Mouse (Mus musculus) heart, embryonic 13.5 days (tissue): ENCODE data around the gene Sdr9c7. TPM values are rescaled to one million over a fixed set of nuclear protein-coding genes. Genes with fewer than 3 reads are reported as not detected.

Experiments
- ATAC-seq: fragments of 200-750 bp; cut with Nextera tagmentation; 2 replicates; pipeline ENCODE4 v1.8.0; 2017; ENCODE audit warnings: moderate TSS enrichment; ENCODE audit not compliant: insufficient number of reproducible peaks, low FRiP score, low TSS enrichment; ENCODE audit errors: extremely low read depth
- H3K27ac ChIP-seq: fragments of 300-500 bp; sonication (generic); replicated peaks from 2 replicates; pipeline ENCODE4 v1.5.1; 2015; ENCODE audit warnings: moderate library complexity, mild to moderate bottlenecking, inconsistent platforms
- H3K27me3 ChIP-seq: fragments of 300-500 bp; sonication (generic); replicated peaks from 2 replicates; pipeline ENCODE4 v1.6.1; 2015; ENCODE audit warnings: mild to moderate bottlenecking, inconsistent platforms
- H3K36me3 ChIP-seq: fragments of 300-500 bp; sonication (generic); 2 replicates; pipeline ENCODE4 v1.6.1; 2015; ENCODE audit warnings: mild to moderate bottlenecking, inconsistent platforms
- H3K4me1 ChIP-seq: fragments of 300-500 bp; sonication (generic); 2 replicates; pipeline ENCODE4 v1.6.1; 2015; ENCODE audit warnings: inconsistent platforms
- H3K4me2 ChIP-seq: fragments of 300-500 bp; sonication (generic); 2 replicates; pipeline ENCODE4 v1.6.1; 2015; ENCODE audit warnings: inconsistent platforms, mild to moderate bottlenecking, moderate library complexity
- H3K4me3 ChIP-seq: fragments of 300-500 bp; sonication (generic); 2 replicates; pipeline ENCODE4 v1.5.1; 2015; ENCODE audit warnings: moderate library complexity, mild to moderate bottlenecking, inconsistent platforms
- H3K9ac ChIP-seq: fragments of 300-500 bp; sonication (generic); 2 replicates; pipeline ENCODE4 v1.6.1; 2015; ENCODE audit warnings: inconsistent platforms, mild to moderate bottlenecking, moderate library complexity
- H3K9me3 ChIP-seq: fragments of 300-500 bp; sonication (generic); 2 replicates; pipeline ENCODE4 v1.6.1; 2016; ENCODE audit warnings: inconsistent platforms
- WGBS: fragments of 180-500 bp; shearing (Covaris S2); methylation state at CpG from one replicate; pipeline ENCODE4 v1.1.7; 2015; ENCODE audit warnings: mixed read lengths; 5-methylcytosine and 5-hydroxymethylcytosine counted together
- polyA plus RNA-seq: library from polyadenylated mRNA; unstranded; fragments of >200 nt; fragmentation: Nextera tagmentation; extraction: Ambion mirVana; gene quantifications from 2 replicates; pipeline ENCODE4 v1.2.1, GENCODE M21; 2015

Sdr9c7 gene
- polyA plus RNA-seq = not detected in 2 replicates

DNA sequence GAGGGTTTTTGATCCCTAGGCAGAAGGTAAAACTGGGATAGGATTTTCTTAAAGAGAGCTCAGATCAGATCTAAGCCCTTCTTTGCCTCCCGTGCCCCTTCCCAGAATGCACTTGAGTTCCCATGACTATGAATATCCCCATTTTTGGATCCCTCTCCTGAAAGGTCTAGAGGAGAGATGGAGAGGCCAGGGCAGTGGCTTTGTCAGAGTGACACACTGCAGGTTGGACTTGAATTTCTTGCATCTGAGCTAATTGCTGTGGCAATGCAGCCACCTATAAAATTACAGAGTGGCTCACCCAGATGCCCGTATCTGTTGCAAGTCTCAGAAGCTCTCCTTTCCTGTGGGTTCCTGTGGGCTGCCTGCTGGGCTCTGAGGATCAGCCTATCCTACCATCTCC is at the start of gene Sdr9c7:
Sdr9c7 (plus strand) TSS at position 301 of the 400 bp plus-strand sequence.
- H3K9me3 ChIP-seq = no peaks in the 10 kb centered on the region
- no peak for ATAC-seq
- WGBS = 75% methylated on average over 2 of the region's 2 CpGs

DNA sequence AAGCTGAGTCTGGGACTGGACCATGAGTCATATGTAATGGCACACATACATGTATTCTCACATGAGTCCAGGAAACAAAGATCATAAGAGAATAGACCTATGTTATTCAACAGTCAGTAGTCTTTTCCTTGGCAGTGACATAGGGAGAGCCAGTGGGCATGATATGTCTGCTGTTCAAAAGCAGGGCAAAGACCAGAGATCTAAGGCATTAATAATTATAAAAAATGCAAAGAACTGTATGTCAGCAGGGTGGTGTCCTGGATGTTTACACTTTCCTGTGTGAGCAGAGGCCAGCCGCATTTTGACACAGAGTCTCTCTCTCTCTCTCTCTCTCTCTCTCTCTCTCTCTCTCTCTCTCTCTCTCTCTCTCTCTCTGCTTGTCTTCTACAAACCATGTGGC is 48.7 kb upstream of the Sdr9c7 start, which contains the start of gene Rdh19:
Rdh19 (plus strand) TSS at position 301 of the 400 bp plus-strand sequence.
- Histone ChIP-seq H3K4me3 (no peak within 1 kb of the TSS), H3K4me2 (no peak within 1 kb of the TSS), H3K36me3 (no peaks in the 10 kb centered on the region), H3K27me3 (no peaks in the 10 kb centered on the region), H3K27ac (no peak within 1 kb of the TSS), H3K4me1 (no peaks in the 10 kb centered on the region), H3K9me3 (0 out of 2 replicates have a peak, but pooled peaks cover 7% of the 10 kb centered on the region), H3K9ac (no peak within 1 kb of the TSS)
- WGBS = 85% methylated on average over 1 of the region's 1 CpGs
- no peak for ATAC-seq

More for the DNA sequence above, at the start of gene Sdr9c7:
- H3K27me3 ChIP-seq = no peaks in the 10 kb centered on the region; the same call in 1 of the 2 replicates
- H3K9ac ChIP-seq = no peak within 1 kb of the TSS
- no peak within 1 kb of the TSS for H3K4me2 ChIP-seq
- H3K4me1 ChIP-seq = peaks cover 3% of the 10 kb centered on the region; the same call in 1 of the 2 replicates
- H3K4me3 ChIP-seq = no peak within 1 kb of the TSS
- no peak within 1 kb of the TSS for H3K27ac ChIP-seq
- H3K36me3 ChIP-seq = no peaks in the 10 kb centered on the region

DNA sequence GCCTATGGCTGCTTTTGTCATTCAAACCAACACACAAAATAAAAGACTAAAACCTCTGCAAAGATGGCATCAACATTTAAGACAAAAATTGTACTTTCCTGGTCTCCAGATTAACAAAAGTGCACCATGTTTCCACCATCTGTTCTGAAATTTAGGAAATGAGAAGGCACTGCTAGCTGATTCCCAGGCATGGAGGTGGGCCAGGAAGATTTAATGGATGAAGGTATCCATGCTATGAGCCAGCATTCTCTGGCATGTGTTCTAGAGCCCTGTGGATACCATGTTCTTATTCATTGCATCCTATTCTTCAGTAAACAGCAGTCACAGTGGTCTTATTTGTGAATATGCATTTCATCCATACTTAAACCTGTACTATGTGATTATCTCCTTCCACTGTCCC is 41.9 kb upstream of the Sdr9c7 start:
- Histone ChIP-seq H3K36me3 (no peaks in the 10 kb centered on the region), H3K27ac (no peak overlapping the region), H3K4me2 (no peak overlapping the region), H3K4me3 (no peak overlapping the region), H3K9ac (no peak overlapping the region), H3K9me3 (no peaks in the 10 kb centered on the region), H3K4me1 (no peaks in the 10 kb centered on the region), H3K27me3 (no peaks in the 10 kb centered on the region)
- no peak for ATAC-seq

DNA sequence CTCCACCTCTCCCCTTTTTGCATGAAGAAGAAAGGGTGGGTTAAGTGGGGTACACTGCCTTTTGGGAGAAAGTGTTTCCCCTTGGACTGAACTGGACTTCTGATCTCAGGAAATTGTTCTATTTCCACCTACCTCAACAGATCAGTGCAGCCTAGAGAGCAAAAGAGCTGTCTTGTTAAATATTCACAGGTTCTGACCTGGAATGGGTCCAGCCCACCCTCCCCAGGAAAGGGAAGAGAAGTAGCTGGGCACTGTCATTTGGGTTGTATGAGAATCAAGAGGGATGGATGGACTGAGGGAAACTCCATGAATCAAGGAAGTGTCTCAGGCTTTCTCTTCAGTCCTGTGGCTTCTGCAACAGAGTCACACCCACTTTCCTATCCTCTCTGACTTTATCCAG is 33.4 kb upstream of the Sdr9c7 start:
- Histone ChIP-seq H3K27me3 (no peaks in the 10 kb centered on the region), H3K4me3 (no peak overlapping the region), H3K36me3 (no peaks in the 10 kb centered on the region), H3K4me1 (no peaks in the 10 kb centered on the region), H3K9ac (no peak overlapping the region), H3K4me2 (no peak overlapping the region), H3K9me3 (peaks cover 4% of the 10 kb centered on the region; the same call in 1 of the 2 replicates), H3K27ac (no peak overlapping the region)
- ATAC-seq = no peak

DNA sequence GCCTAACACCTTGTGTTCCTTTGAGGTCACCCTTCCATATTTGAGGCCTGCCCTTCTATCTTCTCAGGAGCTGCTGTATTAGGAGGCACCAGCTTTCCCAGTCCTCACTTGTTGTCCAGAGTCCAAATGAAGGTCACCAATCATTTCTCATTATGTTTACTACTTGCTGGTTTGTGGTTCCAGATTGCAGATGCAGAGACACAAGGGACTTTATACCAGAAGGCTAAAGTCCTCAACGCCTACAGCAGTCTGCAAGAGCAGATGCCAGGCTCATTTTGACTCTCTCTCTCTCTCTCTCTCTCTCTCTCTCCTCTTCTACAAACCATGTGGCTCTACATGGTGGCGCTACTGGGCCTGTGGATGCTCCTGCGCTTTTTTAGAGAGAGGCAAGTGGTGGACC is 32.1 kb upstream of the Sdr9c7 start, which contains the start of gene Rdh16f2:
Rdh16f2 (plus strand) TSS at position 243 of the 400 bp plus-strand sequence.
- Histone ChIP-seq H3K9me3 (peaks cover 14% of the 10 kb centered on the region; the same call in 1 of the 2 replicates), H3K27me3 (no peaks in the 10 kb centered on the region), H3K4me1 (no peaks in the 10 kb centered on the region), H3K27ac (no peak within 1 kb of the TSS), H3K9ac (no peak within 1 kb of the TSS), H3K4me2 (no peak within 1 kb of the TSS), H3K36me3 (no peaks in the 10 kb centered on the region), H3K4me3 (no peak within 1 kb of the TSS)
- ATAC-seq = no peak
- 71% methylated on average over 3 of the region's 3 CpGs for WGBS

DNA sequence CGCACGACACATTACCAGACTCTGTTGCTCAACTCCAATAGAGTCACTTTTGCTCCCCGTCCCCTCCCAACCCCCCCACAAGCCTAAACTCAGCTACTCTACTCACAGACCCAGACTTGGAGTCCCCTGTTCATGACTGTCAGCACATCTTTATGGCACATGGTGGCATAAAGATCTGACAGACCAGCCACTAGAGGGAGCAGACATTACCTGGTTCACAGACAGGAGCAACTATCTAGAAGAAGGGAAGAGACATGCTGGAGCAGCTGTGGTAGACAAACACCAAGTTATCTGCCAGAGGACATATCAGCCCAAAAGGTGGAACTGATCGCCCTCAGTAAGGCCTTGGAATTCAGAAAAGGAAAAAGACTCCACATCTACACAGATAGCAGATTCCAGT is 25.8 kb upstream of the Sdr9c7 start:
- no peaks in the 10 kb centered on the region for H3K27me3 ChIP-seq
- no peaks in the 10 kb centered on the region for H3K4me1 ChIP-seq
- H3K4me2 ChIP-seq = no peak overlapping the region
- no peaks in the 10 kb centered on the region for H3K36me3 ChIP-seq
- H3K9me3 ChIP-seq = peaks cover 15% of the 10 kb centered on the region; the same call in 1 of the 2 replicates
- 61% methylated on average over 4 of the region's 4 CpGs for WGBS
- no peak for ATAC-seq
- no peak overlapping the region for H3K9ac ChIP-seq
- H3K27ac ChIP-seq = no peak overlapping the region
- no peak overlapping the region for H3K4me3 ChIP-seq

DNA sequence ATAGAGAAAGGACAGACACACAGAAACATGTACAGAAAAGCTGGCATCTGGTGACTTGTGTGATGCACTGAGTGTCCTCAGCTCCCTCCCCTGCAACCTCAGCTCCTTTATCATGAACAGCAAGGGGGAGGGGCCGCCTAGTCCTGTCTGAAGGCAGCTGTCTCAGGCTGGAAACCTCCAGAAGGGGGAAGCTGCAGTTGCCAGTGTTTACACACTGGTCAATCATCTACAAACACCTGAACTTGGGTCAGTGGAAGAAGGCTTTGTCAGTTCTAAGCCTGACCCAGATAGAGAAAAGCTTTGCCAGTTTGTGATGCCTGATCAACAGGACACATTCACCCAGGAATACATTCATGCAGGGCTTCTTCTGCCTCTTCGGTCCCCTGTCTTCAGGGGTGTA is 20.6 kb upstream of the Sdr9c7 start:
- no peaks in the 10 kb centered on the region for H3K27me3 ChIP-seq
- 19% methylated on average over 2 of the region's 2 CpGs for WGBS
- no peak overlapping the region for H3K9ac ChIP-seq
- H3K27ac ChIP-seq = no peak overlapping the region
- H3K36me3 ChIP-seq = no peaks in the 10 kb centered on the region
- peaks cover 11% of the 10 kb centered on the region; the same call in 1 of the 2 replicates for H3K4me1 ChIP-seq
- no peak for ATAC-seq
- no peaks in the 10 kb centered on the region for H3K9me3 ChIP-seq
- no peak overlapping the region for H3K4me2 ChIP-seq
- H3K4me3 ChIP-seq = no peak overlapping the region

DNA sequence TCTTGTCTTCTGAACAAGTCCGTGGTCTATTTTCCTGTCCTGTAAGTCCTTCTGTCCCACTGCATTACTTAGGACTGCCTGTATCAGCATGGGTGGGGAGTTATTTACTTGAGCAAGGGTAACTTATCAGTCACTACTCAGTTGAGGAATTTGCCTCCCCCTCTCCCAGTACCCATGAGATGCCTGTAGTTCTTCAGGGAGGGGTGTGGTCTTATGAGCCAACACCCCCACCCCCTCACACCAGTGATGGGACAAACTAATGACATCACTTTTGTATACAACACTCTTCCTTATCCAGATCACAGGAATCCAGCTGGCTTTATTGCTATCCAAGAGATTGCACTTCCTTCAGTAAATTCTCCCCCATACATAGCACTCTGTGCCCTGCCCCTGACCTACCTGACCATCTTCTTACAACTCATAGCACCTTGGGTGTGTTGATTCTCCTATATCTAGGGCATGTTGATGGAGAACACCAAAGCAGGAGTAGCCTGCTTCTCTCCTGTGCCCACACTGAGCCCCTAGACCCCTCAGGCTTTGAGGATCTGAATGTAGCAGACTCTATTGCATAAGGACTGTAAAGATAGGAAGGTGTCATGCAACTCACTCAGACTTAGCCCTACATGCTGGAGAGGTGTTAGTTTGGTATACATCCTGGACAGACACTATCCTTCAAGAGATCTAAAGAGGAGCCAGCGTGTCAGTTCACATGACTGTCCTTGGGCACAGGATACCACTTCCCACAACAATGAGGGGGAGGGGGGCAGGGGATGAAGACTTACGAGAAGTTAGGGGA is 19.9 kb upstream of the Sdr9c7 start:
- no peak overlapping the region for H3K4me3 ChIP-seq
- no peaks in the 10 kb centered on the region for H3K27me3 ChIP-seq
- peaks cover 11% of the 10 kb centered on the region; the same call in 1 of the 2 replicates for H3K4me1 ChIP-seq
- 46% methylated on average over 3 of the region's 3 CpGs for WGBS
- H3K36me3 ChIP-seq = no peaks in the 10 kb centered on the region
- ATAC-seq = no peak
- no peak overlapping the region for H3K9ac ChIP-seq
- H3K4me2 ChIP-seq = no peak overlapping the region
- no peak overlapping the region for H3K27ac ChIP-seq
- no peaks in the 10 kb centered on the region for H3K9me3 ChIP-seq

DNA sequence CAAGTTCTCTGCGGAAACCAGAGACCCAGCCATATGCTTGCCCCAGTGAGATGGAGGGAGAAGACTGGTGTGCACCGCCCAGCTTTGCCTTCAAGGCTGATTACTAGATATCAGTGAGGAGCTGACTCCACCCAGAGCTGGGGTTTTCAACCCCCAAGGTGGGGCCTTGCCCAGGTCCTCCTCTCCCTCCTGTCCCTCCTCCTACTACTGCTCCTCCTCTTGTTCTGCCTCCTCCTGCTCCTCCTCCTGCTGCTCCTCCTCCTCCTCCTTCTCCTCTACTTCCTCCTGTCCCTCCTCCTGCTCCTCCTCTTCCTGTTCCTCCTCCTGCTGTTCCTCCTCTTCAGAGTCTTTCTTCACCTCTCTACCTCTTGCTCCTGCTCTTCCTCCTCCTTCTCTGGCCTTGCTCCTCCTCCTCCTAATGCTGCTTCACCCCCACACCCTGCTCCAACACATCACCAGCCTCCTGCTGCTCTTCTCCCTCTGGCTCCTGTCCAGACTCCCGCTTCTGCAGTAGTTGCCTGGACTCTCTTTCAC is 19.1 kb upstream of the Sdr9c7 start:
- 56% methylated on average over 3 of the region's 3 CpGs for WGBS
- Histone ChIP-seq H3K27ac (no peak overlapping the region), H3K4me3 (no peak overlapping the region), H3K27me3 (no peaks in the 10 kb centered on the region), H3K4me1 (peaks cover 11% of the 10 kb centered on the region; the same call in 1 of the 2 replicates), H3K9ac (no peak overlapping the region), H3K36me3 (no peaks in the 10 kb centered on the region), H3K9me3 (no peaks in the 10 kb centered on the region), H3K4me2 (no peak overlapping the region)
- no peak for ATAC-seq

DNA sequence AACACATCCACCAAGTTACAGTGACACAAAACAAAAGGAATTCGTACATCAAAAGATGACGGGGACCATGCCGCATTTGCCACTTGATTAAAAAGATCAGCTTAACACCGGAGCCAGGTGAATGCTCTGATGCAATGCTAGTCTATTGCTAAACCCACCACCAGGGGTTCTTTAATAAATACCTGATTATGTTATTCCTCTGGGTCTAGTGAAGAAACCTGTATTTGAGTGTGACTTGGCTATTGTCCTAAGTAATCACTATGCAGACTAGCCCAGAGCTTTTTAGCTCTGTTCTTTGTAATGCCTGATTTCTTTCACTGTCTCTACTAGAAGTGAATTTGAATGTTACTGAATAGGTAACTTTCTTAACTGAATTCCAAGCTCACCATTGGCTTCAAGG is 17.3 kb upstream of the Sdr9c7 start:
- WGBS = 83% methylated on average over 4 of the region's 4 CpGs
- Histone ChIP-seq H3K36me3 (no peaks in the 10 kb centered on the region), H3K9ac (no peak overlapping the region), H3K4me2 (no peak overlapping the region), H3K9me3 (no peaks in the 10 kb centered on the region), H3K27me3 (no peaks in the 10 kb centered on the region), H3K4me3 (no peak overlapping the region), H3K27ac (no peak overlapping the region), H3K4me1 (peaks cover 11% of the 10 kb centered on the region; the same call in 1 of the 2 replicates)
- ATAC-seq = no peak

DNA sequence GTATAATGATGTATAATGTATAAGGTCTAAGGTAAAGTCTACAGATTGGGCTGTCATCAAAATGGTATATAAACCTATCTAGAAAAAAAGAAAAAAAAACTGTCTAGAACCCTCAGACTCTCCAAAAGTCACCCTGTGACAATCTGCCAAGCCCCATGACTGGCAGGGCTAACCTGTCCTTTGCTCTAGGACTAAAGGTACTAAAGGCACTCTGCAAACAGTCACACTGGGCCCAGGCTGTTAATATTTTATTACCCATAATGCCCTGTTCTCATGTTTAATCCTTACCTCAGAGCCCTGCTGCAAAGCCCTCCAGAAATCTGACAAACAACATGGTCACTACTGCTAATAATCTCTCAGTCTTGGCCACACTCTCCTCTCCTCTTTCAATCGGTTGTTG is 11.8 kb upstream of the Sdr9c7 start:
- H3K4me1 ChIP-seq = peaks cover 5% of the 10 kb centered on the region; the same call in 1 of the 2 replicates
- no peak overlapping the region for H3K4me3 ChIP-seq
- no peaks in the 10 kb centered on the region for H3K9me3 ChIP-seq
- no peaks in the 10 kb centered on the region for H3K27me3 ChIP-seq
- ATAC-seq = no peak
- no peak overlapping the region for H3K27ac ChIP-seq
- H3K4me2 ChIP-seq = no peak overlapping the region
- no peaks in the 10 kb centered on the region for H3K36me3 ChIP-seq
- 67% methylated on average over 1 of the region's 1 CpGs for WGBS
- no peak overlapping the region for H3K9ac ChIP-seq
